Mouse (Mus musculus) ES-Bruce4 (cell line): ENCODE results near the gene Xiap.

Experiments used
- CTCF ChIP-seq: IDR thresholded peaks from one replicate; pipeline ENCODE4 v1.8.1; 2011; ENCODE audit warnings: low read depth, low read length
- EP300 ChIP-seq: IDR thresholded peaks from 2 replicates; pipeline ENCODE4 v1.6.1; 2011; ENCODE audit warnings: low read depth, low read length; ENCODE audit not compliant: insufficient read depth
- POLR2A ChIP-seq: IDR thresholded peaks from one replicate; pipeline ENCODE4 v1.8.1; 2011; ENCODE audit warnings: low read length; ENCODE audit not compliant: insufficient read depth

DNA sequence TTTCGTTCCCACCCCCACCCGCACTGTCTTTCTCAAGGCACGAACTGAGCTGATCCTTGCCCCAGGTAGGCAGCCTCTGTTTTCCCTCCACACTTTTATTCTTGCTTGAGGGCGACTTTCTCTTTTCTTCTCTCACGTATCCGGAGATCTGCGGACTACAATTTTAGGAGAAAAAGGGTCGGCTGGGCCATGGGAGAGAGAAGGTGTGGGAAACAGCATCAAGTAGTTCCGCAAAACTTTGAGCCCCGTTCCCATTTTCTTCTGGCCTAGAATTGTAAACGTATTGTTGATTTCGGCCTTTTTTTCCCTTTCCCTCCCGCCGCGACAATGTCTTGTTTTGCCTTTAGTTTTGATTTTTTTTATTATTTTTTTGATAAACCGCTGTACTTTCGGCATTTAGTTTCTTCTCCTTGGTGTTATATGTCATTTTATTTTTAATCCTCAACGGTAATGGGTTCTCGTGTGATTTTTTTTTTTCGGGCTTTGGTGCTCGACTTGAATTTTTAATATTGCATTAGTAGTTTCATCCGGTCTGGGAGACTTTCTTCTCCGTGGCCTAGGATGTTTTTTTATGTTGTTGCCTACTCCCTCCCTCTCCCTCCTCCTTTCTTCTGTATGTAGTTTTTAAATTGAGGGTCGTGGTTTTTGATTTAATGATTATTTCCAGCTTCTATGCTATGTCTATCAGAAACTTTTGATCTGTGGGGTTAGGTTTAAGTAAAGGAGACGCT lies 91.7 kb downstream of the Xiap start:
- TF ChIP-seq EP300, result no peak
- no peak for TF ChIP-seq CTCF
- TF ChIP-seq POLR2A, result no peak
